Mouse (Mus musculus) liver, postnatal 0 days (tissue): ENCODE results near the gene Cpxm2.

Experiments
- CTCF ChIP-seq: sonication (generic); IDR thresholded peaks from 2 replicates; pipeline ENCODE4 v1.5.1; 2016; ENCODE audit warnings: antibody characterized with exemption, low read depth
- EP300 ChIP-seq: IDR thresholded peaks from 2 replicates; pipeline ENCODE4 v1.6.1; 2016; ENCODE audit warnings: antibody characterized with exemption, low read depth, mild to moderate bottlenecking

GRCm38 (mm10) chr7:132005996-132006696 lies 148.4 kb downstream of the Cpxm2 start:
- TF ChIP-seq CTCF (no peak), EP300 (no peak)
